Mouse (Mus musculus) lung, adult 18-20 months (tissue): ENCODE results near the gene Taar7b.
A peak's percentile ranks its signal among the peaks of the same experiment; 100 is the strongest.

Experiments used
- DNase-seq, 2 experiments: peaks; one replicate each; pipeline ENCODE4 v3.0.0; 2022; ENCODE audit warnings: mixed read lengths in 2 of 2

Gene Taar7b

DNA sequence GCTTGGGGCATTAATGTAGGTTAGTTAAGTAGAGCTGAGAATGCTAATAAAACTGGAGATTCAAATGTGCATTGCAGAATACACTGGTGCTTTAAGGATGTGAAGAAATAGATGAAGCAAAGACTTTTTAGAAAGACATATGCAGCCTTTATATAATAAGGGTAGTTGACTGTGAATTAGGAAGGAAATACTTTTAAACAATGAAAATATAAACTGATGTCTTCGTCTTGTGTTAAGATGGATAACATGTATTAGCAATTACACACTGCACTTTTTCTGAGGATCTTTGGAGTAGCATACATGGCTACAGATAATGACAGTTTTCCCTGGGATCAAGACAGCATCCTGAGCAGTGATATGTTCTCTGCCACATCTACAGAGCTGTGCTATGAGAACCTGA lies at the start of gene Taar7b:
Taar7b (plus strand) TSS at position 301 of the 400 bp plus-strand sequence.
- no peak for DNase-seq

- no peak for DNase-seq
Observed at GRCm38 (mm10) chr10:23951714-23952113, 48.0 kb upstream of the Taar7b start.

- peak in 1 of 2 experiments; percentile 27 for DNase-seq
Observed at GRCm38 (mm10) chr10:23959071-23959470, 40.7 kb upstream of the Taar7b start.

GRCm38 (mm10) chr10:23960444-23960915 lies 39.3 kb upstream of the Taar7b start, which contains the start of gene Taar4:
Gene Taar4 (plus strand): TSS chr10:23960494.
- DNase-seq: no peak

DNA sequence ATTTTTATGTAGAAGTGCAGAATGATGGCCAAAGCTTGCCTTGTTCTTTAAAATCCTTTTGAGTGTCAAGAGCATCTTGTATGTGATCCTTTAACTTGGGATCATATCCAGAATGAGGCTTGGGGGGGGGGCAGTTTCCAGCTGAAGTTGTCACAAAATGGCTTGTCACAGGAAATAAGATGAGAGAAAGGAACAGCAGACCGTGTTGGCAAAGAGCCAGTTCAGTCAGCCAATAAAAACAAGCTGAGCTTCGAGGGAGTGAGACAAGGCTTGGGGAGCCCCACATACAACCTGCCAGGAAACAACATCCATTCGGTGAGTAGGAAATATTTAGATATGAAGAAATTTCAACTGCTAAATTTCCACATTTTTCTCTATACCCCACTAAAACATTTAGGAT lies 36.3 kb upstream of the Taar7b start:
- DNase-seq: no peak

DNA sequence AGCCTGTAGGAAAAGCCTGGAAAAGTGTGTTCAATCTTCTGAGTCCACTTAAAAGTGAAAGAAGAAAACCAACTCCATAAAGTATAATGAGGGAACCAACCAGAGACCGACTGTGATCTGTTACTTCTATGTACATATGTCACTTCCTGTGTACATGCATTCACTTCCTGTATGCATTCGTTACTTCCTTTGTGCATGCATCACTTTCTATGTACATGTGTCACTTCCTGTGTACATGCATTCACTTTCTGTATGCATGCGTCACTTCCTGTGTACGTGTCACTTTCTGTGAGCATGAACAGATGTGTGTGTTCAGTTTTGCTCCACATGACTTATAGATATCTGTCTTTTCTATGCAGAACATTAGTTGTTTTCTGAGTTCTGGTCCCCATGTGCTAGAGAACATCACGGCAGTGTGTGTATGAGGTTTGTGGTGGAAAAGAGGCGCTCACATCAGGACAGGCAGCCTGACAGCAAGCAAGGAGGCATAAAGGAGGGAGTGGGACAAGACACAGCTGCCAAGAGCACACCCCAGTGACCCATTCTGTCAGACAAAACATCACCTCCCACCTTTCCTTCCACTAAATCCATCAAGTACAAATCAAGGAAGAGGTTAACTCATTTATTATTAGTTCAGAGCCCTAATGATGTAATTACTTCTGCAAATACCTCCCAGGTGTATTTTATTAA lies 34.7 kb upstream of the Taar7b start:
- DNase-seq: no peak

GRCm38 (mm10) chr10:23970656-23971165 lies 29.0 kb upstream of the Taar7b start, which contains the start of gene Taar5:
Gene Taar5 (plus strand): TSS chr10:23970706.
- DNase-seq: no peak

GRCm38 (mm10) chr10:23971256-23971655 lies 28.5 kb upstream of the Taar7b start:
- DNase-seq: no peak

DNA sequence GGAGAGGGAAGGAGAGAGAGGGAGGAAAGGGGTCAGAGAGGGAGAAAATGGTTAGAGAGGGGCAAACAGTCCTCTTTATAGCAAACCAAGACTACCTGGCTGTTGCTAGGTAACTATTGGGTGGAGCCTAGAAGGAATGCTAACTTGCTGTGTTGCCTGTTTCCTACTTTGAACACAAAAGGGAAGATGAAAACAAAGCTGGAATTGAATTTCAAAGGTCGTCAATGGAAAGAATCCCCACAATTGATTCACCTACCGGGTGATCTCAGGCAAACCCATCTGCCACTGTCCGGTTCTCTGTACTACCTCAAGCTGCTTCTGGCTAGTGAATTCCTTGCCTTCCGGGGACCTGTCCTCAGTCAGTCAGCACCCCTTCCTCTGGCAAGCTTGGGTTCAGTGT lies 21.8 kb upstream of the Taar7b start:
- DNase-seq: no peak

DNA sequence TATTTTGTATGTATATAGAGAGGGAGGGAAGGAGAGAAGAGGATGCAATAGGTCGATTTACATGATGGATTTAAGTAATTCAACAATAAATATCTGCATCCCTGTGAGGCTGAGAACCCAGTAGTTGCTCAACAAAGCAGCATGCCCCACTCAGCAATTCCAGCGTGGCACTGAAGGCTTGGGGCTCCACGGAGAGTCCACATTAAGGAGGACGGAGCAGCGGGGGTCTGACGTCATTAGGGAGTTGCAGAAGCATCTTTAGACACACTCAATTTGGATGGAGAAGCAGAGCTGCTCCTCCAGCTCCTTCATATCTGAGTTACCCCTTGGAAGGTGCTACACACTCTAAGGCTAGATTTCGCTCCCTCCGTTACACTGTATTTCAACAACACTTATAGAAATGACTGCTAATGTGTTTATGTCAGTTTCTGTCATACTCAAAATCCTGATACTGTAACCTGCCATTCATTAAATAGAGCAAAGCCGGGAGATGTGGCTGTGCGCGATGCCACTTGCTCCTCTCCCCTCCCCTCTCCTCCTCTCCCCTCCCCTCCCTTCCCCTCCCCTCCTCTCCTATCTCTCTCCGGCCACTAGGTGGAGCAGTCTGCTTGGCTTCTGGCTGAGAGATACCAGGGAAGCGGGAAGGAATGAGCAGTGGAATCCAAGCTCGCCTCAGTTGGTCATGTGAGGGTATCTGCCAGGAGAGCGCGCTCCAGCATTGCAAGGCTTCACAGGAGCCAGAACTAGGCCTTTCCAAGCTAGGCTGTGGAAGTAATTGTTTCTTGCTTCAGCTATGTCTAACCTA lies 20.6 kb upstream of the Taar7b start:
- DNase-seq: peak; percentile 55 to 58

GRCm38 (mm10) chr10:23985546-23985945 lies 14.2 kb upstream of the Taar7b start, which contains the start of gene Taar6:
Gene Taar6 (minus strand): TSS chr10:23985646.
- no peak for DNase-seq

GRCm38 (mm10) chr10:23986419-23986818 lies 13.3 kb upstream of the Taar7b start:
- no peak for DNase-seq

DNA sequence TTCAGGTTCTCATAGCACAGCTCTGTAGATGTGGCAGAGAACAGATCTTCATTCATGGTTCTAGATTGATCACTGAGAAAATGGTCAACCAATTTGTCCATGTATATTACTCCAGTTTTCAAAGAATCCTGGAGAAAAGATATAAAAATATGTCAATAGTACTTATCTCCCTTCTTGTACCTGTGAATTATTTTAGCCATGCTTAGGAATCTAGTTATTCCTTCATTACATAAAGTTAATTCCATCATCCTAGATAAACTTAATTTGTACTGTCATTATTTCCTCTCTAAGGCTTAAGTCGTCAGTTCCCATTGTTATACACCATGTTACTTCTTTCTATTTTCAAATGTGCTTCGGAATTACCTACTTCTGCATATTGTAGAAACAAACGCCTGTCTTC lies 6.4 kb upstream of the Taar7b start, which contains the start of gene Taar7a:
Taar7a (minus strand) TSS at position 101 of the 400 bp plus-strand sequence.
- no peak for DNase-seq

GRCm38 (mm10) chr10:24006442-24006841 lies 6.7 kb downstream of the Taar7b start:
- DNase-seq: no peak

GRCm38 (mm10) chr10:24007034-24007433 lies 7.3 kb downstream of the Taar7b start:
- DNase-seq: no peak

DNA sequence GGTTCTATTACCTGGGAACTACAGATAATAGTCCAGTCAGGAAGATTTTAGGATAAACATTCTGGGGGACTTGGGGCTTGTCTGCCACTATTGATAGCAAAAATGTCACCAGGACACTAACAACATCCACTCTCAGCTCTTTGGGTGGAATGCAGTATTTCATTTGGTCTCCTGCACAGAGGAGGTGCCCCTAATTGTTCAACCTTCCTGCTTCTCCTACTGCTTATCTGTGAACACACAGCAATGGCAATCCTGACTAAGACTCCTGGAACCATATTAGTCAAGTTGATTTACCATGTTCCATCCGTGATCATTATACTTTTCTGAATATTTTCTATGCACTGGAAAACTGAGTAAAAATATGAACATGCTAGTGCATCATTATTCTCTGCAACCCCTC lies 8.4 kb downstream of the Taar7b start:
- no peak for DNase-seq

GRCm38 (mm10) chr10:24026922-24027321 lies 27.2 kb downstream of the Taar7b start, which contains the start of gene Taar7d:
Gene Taar7d (plus strand): TSS chr10:24027222.
- no peak for DNase-seq

GRCm38 (mm10) chr10:24031347-24031746 lies 31.6 kb downstream of the Taar7b start:
- DNase-seq: no peak

DNA sequence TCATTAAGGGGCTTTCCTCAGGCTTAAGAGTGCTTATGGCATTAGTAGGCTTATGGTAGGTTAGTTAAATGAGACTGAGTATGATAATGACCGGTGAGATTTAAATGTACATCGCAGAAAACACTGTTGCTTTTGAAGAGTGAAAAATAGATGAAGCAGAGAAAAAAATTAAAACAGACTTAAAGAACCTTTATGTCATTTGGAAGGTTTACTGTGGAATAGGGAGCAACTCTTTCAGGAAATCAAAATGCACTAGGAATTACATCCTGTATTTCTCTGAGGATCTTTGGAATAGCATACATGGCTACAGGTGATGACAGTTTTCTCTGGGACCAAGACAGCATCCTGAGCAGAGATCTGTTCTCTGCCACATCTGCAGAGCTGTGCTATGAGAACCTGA lies 37.6 kb downstream of the Taar7b start, which contains the start of gene Taar7e:
Taar7e (plus strand) TSS at position 301 of the 400 bp plus-strand sequence.
- DNase-seq: no peak

GRCm38 (mm10) chr10:24040120-24040869 lies 40.6 kb downstream of the Taar7b start:
- no peak for DNase-seq

DNA sequence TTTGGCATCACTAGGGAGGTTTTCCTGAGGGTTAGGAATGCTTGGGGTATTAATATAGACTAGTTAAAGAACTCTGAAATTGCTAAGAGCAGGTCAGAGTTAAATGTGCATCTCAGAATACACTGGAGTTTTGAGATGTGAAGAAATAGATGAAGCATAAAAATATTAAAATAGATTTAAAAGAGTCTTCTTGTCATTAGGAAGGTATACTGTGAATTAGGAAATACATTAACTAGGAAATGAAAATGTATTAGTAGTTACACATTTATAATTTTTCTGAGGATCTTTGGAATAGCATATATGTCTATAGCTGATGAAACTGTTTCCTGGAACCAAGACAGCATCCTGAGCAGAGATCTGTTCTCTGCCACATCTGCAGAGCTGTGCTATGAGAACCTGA lies 49.5 kb downstream of the Taar7b start, which contains the start of gene Taar7f:
Taar7f (plus strand) TSS at position 301 of the 400 bp plus-strand sequence.
- DNase-seq: no peak
